Mouse (Mus musculus) CH12.LX (cell line): Measurements from ENCODE around the gene Chpf. TPM values are rescaled to one million over a fixed set of nuclear protein-coding genes. Genes with fewer than 3 reads are reported as not detected.
A peak's percentile ranks its signal among the peaks of the same experiment; 100 is the strongest.

ENCODE experiments used
- DNase-seq: peaks from one replicate; pipeline ENCODE4 v3.0.0-alpha.2; 2013; ENCODE audit errors: extremely low read depth
- H3K27ac ChIP-seq: 2 replicates; pipeline ENCODE4 v1.5.1; 2012; ENCODE audit warnings: low read depth, mild to moderate bottlenecking, control low read depth, moderate library complexity; ENCODE audit not compliant: insufficient read depth
- H3K27me3 ChIP-seq: replicated peaks from 2 replicates; pipeline ENCODE3; 2012; ENCODE audit warnings: inconsistent platforms
- H3K36me3 ChIP-seq, 2 experiments: replicated peaks in 1 of 2; 2 replicates each; pipeline versions ENCODE3 to v1.6.1; 2012; ENCODE audit warnings: inconsistent platforms in 1 of 2, low read length in 1 of 2, mild to moderate bottlenecking in 1 of 2, mixed read lengths in 1 of 2, moderate library complexity in 1 of 2; ENCODE audit not compliant: control insufficient read depth in 1 of 2, insufficient read depth in 1 of 2
- H3K4me1 ChIP-seq, 2 experiments: 2 replicates each; pipeline ENCODE4 v1.6.1; 2012; ENCODE audit warnings: inconsistent platforms in 1 of 2, moderate library complexity in 1 of 2; ENCODE audit not compliant: insufficient read depth in 2 of 2, control insufficient read depth in 1 of 2
- H3K4me2 ChIP-seq: 2 replicates; pipeline ENCODE4 v1.6.1; 2012; ENCODE audit warnings: low read depth, mild to moderate bottlenecking, control low read depth; ENCODE audit not compliant: poor library complexity, insufficient read depth, severe bottlenecking
- H3K4me3 ChIP-seq, 3 experiments: fragments of 150-350 bp in 1 of 3; sonication (generic) in 1 of 3; replicated peaks in 1 of 3; 2 replicates each; pipeline versions ENCODE3 to v1.5.1; 2011 to 2012; ENCODE audit warnings: low read depth in 2 of 3, low read length in 2 of 3, mild to moderate bottlenecking in 2 of 3, moderate library complexity in 2 of 3, control low read depth in 1 of 3, improper control_type of control experiment in 1 of 3, inconsistent platforms in 1 of 3, mixed read lengths in 1 of 3; ENCODE audit not compliant: poor library complexity in 1 of 3
- H3K79me2 ChIP-seq: replicated peaks from 2 replicates; pipeline ENCODE4 v1.6.1; 2012; ENCODE audit warnings: mild to moderate bottlenecking, moderate library complexity; ENCODE audit not compliant: control insufficient read depth, poor library complexity, insufficient read depth, severe bottlenecking; ENCODE audit errors: extremely low read depth
- H3K9ac ChIP-seq: 2 replicates; pipeline ENCODE4 v1.6.1; 2012; ENCODE audit warnings: low read depth, mild to moderate bottlenecking, control low read depth, moderate library complexity; ENCODE audit not compliant: insufficient read depth
- H3K9me3 ChIP-seq: replicated peaks from 2 replicates; pipeline ENCODE3; 2012; ENCODE audit warnings: low read length, inconsistent platforms, mixed read lengths
- BHLHE40 ChIP-seq: IDR thresholded peaks from 2 replicates; pipeline ENCODE4 v1.6.1; 2011; ENCODE audit warnings: mild to moderate bottlenecking, low read depth, low read length, improper control_type of control experiment
- CTCF ChIP-seq, 2 experiments: IDR thresholded peaks in 1 of 2; conservative IDR thresholded peaks in 1 of 2; 2 replicates each; pipeline ENCODE4 v1.5.1; 2011 to 2012; ENCODE audit warnings: low read depth in 2 of 2, low read length in 2 of 2, improper control_type of control experiment in 1 of 2, inconsistent platforms in 1 of 2, mild to moderate bottlenecking in 1 of 2, moderate library complexity in 1 of 2
- E2F4 ChIP-seq: IDR thresholded peaks from 2 replicates; pipeline ENCODE4 v1.6.1; 2011; ENCODE audit warnings: low read depth, low read length, improper control_type of control experiment; ENCODE audit not compliant: insufficient replicate concordance
- EP300 ChIP-seq: IDR thresholded peaks from 2 replicates; pipeline ENCODE4 v1.6.1; 2011; ENCODE audit warnings: low read length, improper control_type of control experiment
- HCFC1 ChIP-seq: IDR thresholded peaks from 2 replicates; pipeline ENCODE4 v1.6.1; 2012; ENCODE audit warnings: low read depth, mild to moderate bottlenecking, inconsistent platforms, low read length, improper control_type of control experiment
- MAX ChIP-seq: IDR thresholded peaks from 2 replicates; pipeline ENCODE4 v1.6.1; 2011; ENCODE audit warnings: low read length, improper control_type of control experiment
- MXI1 ChIP-seq: IDR thresholded peaks from 2 replicates; pipeline ENCODE4 v1.6.1; 2011; ENCODE audit warnings: mild to moderate bottlenecking, low read depth, low read length, improper control_type of control experiment
- NELFE ChIP-seq: IDR thresholded peaks from 2 replicates; pipeline ENCODE4 v1.6.1; 2011; ENCODE audit warnings: low read depth, low read length, improper control_type of control experiment
- NRF1 ChIP-seq: IDR thresholded peaks from 2 replicates; pipeline ENCODE4 v1.6.1; 2014; ENCODE audit warnings: low read depth, mild to moderate bottlenecking, inconsistent platforms, low read length, improper control_type of control experiment, moderate library complexity
- POLR2A ChIP-seq: IDR thresholded peaks from 2 replicates; pipeline ENCODE4 v1.6.1; 2011; ENCODE audit warnings: low read depth, mild to moderate bottlenecking, improper control_type of control experiment, low read length
- POLR2AphosphoS2 ChIP-seq: IDR thresholded peaks from 2 replicates; pipeline ENCODE4 v1.6.1; 2011; ENCODE audit warnings: low read depth, low read length, improper control_type of control experiment
- RCOR1 ChIP-seq: conservative IDR thresholded peaks from 2 replicates; pipeline ENCODE4 v1.6.1; 2012; ENCODE audit warnings: low read depth, mild to moderate bottlenecking, inconsistent platforms, low read length, improper control_type of control experiment
- SIN3A ChIP-seq: IDR thresholded peaks from 2 replicates; pipeline ENCODE4 v1.6.1; 2012; ENCODE audit warnings: low read length, improper control_type of control experiment, inconsistent platforms
- TCF12 ChIP-seq: IDR thresholded peaks from 2 replicates; pipeline ENCODE4 v1.6.1; 2014; ENCODE audit warnings: low read depth, mild to moderate bottlenecking, inconsistent platforms, low read length, improper control_type of control experiment
- USF2 ChIP-seq: conservative IDR thresholded peaks from 2 replicates; pipeline ENCODE4 v1.6.1; 2011; ENCODE audit warnings: low read depth, low read length, improper control_type of control experiment
- ZC3H11A ChIP-seq: IDR thresholded peaks from 2 replicates; pipeline ENCODE4 v1.6.1; 2012; ENCODE audit warnings: low read depth, mild to moderate bottlenecking, inconsistent platforms, low read length, improper control_type of control experiment
- ZMIZ1 ChIP-seq: IDR thresholded peaks from 2 replicates; pipeline ENCODE4 v1.6.1; 2012; ENCODE audit warnings: low read depth, mild to moderate bottlenecking, inconsistent platforms, low read length, improper control_type of control experiment
- dilution Hi-C: fragments of 300-500 bp; cut with MboI; formaldehyde crosslinking; loops from 2 replicates; pipeline ENCODE4 v1.14.3; 2020; ENCODE audit warnings: low sequenced_read_pairs; ENCODE audit not compliant: extremely low pct_unique_long_range_greater_than_20kb, extremely low pct_ligation_motif_present
- in situ Hi-C: fragments of 300-500 bp; cut with MboI; formaldehyde crosslinking; loops from 3 replicates; pipeline ENCODE4 v1.14.3; 2019; ENCODE audit warnings: low sequenced_read_pairs, low pct_ligation_motif_present, low pct_unique_long_range_greater_than_20kb, mixed read lengths
- polyA plus RNA-seq: library from polyadenylated mRNA; unstranded; fragments of >175 nt; gene quantifications from 2 replicates; pipeline ENCODE4 v1.2.1, GENCODE M21; 2012; ENCODE audit warnings: low read depth; ENCODE audit not compliant: insufficient read length
- total RNA-seq, 2 experiments: library from RNA; depleted of rRNA; stranded (reverse); fragments of 300-350 nt in 1 of 2; fragments of >200 nt in 1 of 2; gene quantifications; 2 replicates each; pipeline ENCODE4 v1.2.3; 2012 to 2014

The Chpf gene
- total and polyA plus RNA-seq, 3 experiments = 14.6 to 30.4 (median 20.6) TPM

DNA sequence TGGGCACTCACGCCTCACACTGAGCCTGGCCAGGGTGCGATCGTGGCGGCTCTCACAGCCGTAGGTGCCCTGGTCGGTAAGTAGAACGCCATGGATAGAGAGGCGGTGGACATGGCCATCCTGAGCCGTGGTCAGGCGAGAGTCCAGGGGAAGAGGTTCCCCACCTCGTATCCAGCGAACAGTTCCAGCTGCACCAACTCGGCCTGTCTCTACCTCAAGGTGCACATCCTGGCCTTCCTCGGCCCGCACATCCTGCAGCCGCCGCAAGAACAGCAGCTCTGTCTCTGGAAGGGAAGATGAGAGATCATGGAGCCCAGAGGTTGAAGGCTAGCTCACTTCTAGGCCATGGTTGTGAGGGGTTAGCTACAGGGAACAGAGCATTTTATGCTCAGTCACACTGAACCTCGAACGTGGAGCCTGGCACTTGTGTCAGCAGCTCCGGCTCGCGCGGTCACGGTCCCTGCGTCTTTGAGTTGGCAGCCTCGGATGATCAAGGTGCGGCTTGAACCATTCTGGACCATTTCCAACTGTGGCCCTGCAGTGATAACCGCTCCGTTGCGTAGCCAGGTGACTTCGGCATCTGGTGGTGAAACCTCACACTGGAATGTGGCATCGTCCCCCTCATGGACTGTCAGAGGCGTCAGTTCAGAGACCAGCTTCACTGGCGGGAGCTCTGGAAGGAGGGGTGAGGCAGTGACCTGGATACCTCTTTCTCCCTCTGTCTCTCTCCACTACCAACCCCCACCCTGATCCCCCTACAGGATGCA, 11.9 kb upstream of the Chpf start:
- H3K27ac ChIP-seq = no peak overlapping the region
- H3K27me3 ChIP-seq = peaks cover 73% of the 10 kb centered on the region
- H3K36me3 ChIP-seq = no peaks in the 10 kb centered on the region
- TF ChIP-seq RCOR1 (no peak), USF2 (no peak), CTCF (conservative IDR thresholded peaks at IDR 0.05 in 1 of 2, IDR thresholded peaks at IDR 0.05 in 1 of 2; ENCODE audit: low read depth in 2 of 2, low read length in 2 of 2) (no peak), ZC3H11A (no peak), NRF1 (no peak), POLR2AphosphoS2 (no peak), EP300 (no peak), BHLHE40 (no peak), NELFE (no peak), ZMIZ1 (no peak), TCF12 (no peak)
- peaks cover 17 to 20% of the 10 kb centered on the region in 2 experiments for H3K4me1 ChIP-seq
- H3K79me2 ChIP-seq = no peaks in the 10 kb centered on the region
- H3K4me2 ChIP-seq = no peak overlapping the region
- DNase-seq = no peak
- H3K4me3 ChIP-seq = no peak overlapping the region
- in situ Hi-C loops (no loop called here), dilution Hi-C loops (no loop called here)
- H3K9me3 ChIP-seq = no peaks in the 10 kb centered on the region
- no peak overlapping the region for H3K9ac ChIP-seq

DNA sequence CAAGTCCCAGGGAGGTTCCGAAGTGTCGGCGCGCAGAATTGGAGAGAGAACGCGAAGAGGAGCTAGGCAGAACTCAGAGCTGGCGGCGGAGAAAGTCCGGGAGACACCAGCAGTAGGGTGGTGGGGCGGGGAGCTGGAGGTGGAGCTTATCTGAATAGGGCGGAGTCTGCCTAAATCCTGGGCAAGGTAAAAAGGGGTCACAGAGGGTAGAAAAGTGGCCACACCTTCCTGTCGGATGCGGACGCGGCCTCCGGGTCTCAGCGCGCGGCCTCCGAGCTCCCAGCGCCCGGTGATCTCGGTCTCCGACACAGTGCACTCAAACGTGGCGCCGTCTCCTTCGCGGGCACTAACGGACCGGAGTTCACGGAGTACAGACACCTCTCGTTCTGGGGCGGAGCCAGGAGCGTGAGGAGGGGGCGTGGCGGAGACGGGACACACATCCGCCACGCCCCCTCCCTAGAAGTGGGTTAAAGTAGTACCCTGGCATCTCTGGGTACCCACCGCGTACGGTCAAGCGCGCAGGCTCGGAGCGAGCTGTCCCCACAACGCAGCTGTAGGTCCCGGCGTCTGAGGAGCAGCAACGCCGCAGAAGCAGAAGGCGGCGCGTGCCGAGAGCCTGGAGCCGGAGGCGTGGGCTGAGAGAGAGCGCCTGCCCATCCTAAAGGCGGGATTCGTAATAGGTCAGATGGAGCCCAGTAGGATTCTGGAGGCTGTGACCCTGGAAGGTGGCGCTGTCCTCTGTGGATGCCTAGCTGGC, 8.5 kb upstream of the Chpf start:
- peaks cover 0 to 1% of the 10 kb centered on the region in 2 experiments for H3K36me3 ChIP-seq
- in situ Hi-C loops = no loop called here
- dilution Hi-C loops = no loop called here
- H3K27ac ChIP-seq = no peak overlapping the region
- DNase-seq = peak; percentile 79
- H3K9me3 ChIP-seq = no peaks in the 10 kb centered on the region
- H3K9ac ChIP-seq = peak overlapping the region; percentile 7
- H3K4me2 ChIP-seq = peak overlapping the region; percentile 93
- H3K4me3 ChIP-seq = peak overlapping the region; percentile 37 to 72 (median 53)
- H3K4me1 ChIP-seq = peaks cover 14 to 17% of the 10 kb centered on the region in 2 experiments
- no peaks in the 10 kb centered on the region for H3K79me2 ChIP-seq
- TF ChIP-seq NRF1 = no peak
- peak; percentile 44; the same call in 1 of the 2 replicates for TF ChIP-seq MAX
- peak; percentile 40; the same call in 1 of the 2 replicates for TF ChIP-seq POLR2A
- no peak for TF ChIP-seq HCFC1
- TF ChIP-seq RCOR1 = no peak
- 0 out of 2 replicates have a peak, but pooled peaks have one; percentile 28 for TF ChIP-seq SIN3A
- TF ChIP-seq MXI1 = no peak
- no peak for TF ChIP-seq E2F4
- peak; percentile 27; the same call in 1 of the 2 replicates for TF ChIP-seq BHLHE40
- TF ChIP-seq NELFE = no peak
- TF ChIP-seq ZMIZ1 = no peak
- H3K27me3 ChIP-seq = peaks cover 67% of the 10 kb centered on the region
